Mouse (Mus musculus) urinary bladder, adult 18-20 months (tissue): Measurements from ENCODE around the gene Cad.
A peak's percentile ranks its signal among the peaks of the same experiment; 100 is the strongest.

ENCODE experiments used
- DNase-seq, 2 experiments: peaks; one replicate each; pipeline ENCODE4 v3.0.0; 2022; ENCODE audit warnings: low spot score in 2 of 2, mixed read lengths in 2 of 2

Cad gene

DNA sequence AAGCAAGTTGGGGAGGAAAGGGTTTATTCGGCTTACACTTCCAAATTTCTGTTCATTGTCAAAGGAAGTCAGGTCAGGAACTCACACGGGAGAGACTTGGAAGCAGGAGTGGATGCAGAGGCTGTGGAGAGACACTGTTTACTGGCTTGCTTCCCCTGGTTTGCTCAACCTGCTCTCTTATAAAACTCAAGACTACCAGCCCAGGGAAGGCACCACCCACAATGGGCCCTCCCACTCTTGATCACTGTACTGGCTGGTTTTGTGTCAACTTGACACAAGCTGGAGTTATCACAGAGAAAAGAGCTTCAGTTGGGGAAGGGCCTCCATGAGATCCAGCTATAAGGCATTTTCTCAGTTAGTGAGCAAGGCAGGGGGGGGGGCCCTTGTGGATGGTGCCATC, 16.5 kb downstream of the Cad start:
- no peak for DNase-seq

DNA sequence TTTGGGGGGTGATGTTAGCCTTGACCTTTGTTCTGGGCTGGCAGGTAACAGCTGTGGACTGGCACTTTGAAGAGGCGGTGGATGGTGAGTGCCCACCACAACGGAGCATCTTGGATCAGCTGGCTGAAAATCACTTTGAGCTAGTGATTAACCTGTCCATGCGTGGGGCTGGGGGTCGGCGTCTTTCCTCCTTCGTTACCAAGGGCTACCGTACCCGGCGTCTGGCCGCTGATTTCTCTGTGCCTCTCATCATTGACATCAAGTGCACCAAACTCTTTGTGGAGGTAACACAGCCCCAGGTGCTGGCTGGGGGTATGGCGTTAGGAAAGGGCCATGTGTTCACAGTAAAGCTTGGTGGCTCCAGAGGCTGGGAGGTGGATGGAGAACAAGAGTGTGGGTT, 17.2 kb downstream of the Cad start:
- DNase-seq = no peak

DNA sequence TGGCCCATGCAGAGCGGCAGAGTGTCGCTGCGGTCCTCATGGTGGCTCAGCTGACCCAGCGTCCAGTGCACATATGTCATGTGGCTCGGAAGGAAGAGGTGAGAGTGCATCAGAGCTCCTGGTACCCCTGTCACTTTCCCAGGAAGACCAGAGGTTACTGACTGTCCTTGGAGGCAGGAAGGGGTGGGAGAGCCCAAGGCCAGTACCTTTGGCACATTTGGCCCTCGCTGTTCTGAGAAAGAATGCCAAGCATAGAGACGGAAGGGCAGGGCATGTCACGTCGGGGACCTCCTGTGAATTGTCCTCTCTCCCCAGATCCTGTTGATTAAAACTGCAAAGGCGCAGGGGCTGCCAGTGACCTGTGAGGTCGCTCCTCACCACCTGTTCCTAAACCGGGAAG, 18.6 kb downstream of the Cad start:
- no peak for DNase-seq

DNA sequence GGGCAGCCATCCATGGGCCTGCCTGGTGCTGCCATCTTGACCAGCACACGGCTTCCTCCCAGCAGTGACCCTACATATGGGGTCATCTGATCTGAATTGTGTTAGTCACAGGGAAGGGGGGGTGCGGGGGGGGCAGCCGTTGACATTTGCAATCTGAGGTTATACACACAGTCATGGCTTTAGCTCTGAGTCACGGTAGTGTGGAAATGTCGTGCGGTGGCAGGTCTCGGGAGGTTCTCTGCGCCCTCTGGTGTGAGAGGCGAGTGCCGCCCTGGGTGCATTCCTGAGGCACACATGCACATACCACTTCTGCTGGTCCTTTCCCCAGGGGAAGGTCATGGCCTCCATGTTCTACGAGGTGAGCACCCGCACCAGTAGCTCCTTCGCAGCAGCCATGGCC, 21.8 kb downstream of the Cad start:
- peak in 1 of 2 experiments; percentile 16 for DNase-seq

DNA sequence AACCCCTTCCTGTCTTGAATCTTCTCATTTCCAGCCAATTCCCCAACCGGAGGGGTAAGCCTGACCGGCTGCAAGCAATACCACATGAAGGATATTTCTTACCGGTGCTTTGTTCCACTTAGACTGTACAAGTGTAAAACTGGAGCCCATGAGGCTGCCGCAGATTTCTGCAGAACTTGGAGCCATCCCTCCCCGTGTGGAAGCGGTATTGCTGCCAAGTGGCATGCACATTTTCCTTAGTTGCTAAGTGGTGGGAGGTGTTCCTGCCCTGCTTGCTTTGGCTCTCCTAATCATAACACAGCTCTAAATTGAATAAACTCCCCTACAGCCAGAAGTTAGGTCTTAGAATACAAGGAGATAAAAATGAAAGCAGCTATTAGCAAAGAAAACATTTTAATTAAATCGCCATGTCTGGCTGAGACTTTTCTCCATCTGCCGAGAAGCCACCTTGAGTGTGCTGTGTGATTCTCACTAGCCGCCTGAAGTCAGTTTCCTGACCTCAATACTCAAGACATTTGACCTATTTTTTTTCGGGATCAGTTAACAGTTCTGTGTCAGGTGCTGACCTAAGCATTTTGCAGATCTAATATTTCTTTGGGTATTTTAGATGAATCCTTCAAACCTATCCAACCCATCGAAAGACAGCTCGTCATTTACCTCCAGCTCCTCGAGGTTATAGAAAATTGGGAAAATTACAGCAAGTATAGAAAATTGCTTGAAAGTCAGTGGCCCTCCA, 25.6 kb downstream of the Cad start:
- no peak for DNase-seq

DNA sequence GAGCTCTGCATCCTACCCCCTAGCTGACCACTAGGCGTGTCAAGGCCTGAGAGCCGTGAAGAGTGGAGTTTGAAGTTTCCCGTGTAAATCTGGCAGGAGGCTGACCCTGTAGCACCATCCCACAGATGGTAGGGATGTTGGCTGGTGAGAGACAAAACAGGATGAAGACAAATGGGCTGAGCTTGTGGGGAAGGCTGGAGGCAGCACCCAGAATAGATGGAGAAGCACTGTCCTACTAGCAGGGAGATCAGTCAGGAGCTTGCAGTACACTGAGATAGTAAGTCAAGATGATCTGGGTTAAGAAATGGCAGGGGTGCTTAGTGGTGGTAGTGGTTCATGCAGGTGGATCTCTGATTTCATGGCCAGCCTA, 26.2 kb downstream of the Cad start:
- DNase-seq = no peak

DNA sequence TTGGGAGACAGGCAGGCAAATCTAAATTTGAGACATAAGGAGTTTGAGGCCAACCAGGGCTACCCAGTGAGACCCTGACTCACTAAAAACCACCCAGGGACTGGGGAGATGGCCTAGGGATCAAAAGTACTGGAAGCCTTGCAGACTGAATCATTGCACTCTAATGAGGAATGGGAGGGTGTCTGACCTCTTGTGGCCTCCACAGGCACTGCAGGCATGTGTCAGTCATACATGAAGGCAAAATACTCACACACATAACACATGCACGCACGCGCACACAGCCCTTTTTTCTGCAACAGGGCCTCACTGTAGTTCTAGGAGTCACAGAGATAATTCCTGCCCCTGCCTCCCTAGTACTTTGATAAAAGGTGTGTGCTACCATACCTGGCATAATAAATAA, 26.8 kb downstream of the Cad start:
- peak in 1 of 2 experiments; percentile 26 for DNase-seq

DNA sequence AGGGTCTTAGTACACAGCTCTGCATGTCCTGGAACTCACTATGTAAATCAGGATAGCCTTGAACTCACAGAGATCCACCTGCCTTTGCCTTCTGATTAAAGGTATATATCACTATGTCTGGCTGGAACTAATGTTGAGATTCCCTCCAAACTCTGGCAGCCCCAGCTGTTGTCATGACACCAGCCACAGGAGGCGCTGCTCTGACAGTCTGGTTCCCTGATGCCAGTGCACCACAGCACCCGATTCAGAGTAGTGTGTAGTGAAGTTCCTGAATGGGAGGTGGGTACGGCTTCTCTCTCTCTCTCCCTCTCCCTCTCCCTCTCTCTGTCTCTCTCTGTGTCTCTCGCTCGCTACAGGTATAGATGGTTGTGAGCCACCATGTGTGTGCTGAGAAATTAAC, 27.8 kb downstream of the Cad start:
- DNase-seq = no peak

DNA sequence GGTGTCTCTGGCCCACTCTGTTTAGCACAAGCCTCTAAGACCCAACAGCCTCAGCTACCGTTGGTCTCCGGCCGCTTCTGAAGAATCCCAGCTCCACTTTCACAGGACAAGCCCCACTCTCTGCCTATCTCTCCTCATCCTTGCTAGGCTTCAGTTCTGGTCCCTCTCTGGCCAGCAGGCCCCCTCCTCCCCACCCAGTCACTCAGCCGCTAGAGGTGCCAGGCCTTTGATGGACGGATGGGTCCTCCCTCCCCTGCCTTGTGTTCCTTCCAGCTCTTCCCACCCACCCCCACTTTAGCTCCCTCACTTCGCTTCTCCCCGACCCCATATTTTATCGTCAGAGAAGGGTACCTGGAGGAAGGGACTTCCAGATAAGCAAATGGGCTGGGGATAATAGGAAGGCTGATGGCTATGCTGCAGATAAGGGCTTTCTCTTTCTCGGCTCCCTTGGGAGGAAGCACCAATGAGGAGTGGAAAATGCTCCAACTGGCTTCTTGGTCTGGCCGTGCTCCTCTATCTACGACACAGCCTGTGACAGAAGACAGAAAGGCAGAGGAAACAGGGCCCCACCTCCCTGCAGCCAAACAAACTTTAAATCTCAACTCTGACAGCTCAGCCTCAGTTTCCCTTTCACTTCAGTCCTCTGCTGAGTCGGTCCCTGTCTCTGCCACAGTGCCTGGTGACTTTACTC, 28.5 kb downstream of the Cad start:
- DNase-seq = no peak

DNA sequence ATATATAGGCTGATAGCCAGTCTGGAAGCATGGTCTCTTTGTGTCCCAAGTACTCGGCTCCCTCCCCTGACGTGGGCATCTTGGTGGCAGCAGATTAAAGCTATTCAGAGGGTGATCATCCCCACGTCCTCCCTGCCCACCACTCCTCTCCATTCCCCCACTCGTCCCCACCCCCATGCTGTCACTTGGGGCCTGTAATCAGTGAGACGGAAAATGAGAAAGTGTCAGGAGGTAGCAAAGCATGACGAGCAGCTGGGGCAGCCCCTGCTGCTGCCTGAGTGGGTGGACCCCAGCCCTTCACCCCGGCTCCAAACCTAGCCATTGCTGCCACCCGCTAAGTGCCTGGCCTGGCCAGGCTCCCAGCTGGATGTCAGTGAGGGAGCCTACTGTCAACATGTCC, 29.4 kb downstream of the Cad start:
- DNase-seq = no peak

DNA sequence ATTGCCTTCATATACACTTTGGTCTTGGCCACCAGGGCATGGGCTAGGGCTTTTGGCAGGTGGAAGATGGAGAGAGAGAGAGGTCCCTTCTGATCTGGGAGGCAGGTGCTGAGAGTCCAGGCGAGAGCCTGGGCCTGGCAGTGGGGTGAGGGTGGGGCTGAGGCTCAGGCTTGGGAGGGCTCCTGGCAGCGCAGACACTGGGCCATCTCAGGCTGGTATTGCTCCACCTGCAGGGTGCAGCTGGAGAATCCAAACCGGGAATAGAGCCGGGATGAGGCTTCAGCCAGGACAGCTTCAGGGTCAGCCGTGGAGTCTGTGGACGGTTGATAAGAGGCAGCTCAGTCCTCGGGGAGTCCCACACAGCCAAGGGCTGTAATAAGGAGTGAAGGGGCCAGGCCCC, 32.0 kb downstream of the Cad start:
- no peak for DNase-seq

DNA sequence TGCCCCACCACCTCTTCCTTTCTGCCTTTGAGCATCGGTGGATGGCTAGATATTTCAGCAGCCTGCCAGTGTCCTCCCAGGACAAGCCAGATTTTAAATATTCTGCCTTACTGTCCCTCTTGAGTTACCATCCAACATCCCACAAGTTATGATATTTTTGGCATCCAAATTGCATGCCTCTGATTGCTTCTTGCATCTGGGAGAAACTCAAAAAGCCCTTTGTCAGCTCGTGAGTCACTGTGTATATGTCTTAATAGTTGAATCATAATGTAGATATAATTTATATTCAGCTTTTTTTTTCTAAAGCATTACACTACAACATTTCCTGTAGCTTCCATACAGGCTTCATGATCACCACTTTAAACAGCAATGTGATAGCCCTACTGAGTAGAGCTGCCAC, 32.6 kb downstream of the Cad start:
- no peak for DNase-seq

DNA sequence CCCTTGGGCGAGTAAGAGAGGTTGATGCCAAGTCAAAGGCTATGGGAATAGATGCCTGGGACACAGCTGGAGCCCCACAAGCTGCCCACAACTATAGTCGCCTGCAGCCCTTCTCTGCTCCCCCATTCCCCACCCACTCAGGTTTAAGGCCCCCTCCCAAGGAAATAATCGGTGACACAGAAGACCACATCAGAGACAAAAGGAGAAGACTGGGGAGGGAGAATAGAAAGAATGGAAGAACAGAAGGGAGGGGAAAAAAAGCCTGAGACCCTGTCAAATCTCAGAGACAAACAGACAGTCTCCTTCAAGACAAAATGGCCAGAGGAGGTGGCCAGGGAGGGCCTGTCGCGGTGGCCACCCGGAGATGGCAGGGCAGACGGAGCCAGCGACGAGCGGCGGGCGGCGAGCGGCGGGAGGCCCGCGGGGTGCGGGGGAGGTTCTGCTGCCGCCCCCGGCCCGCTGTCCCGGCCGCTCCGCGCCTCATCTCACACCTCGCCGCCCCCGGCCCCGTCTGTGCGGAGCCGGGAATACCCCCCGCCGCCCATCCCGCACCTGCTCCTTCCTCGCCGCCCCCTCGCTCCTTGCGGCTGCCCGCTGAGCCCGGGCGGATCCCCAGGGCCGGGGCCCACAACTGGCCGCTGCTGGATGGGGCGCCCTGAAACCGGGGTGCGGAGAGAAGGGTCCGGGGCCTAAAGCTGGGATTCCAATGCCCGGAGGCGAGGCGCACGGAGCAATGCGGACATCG, 37.8 kb downstream of the Cad start:
- no peak for DNase-seq

DNA sequence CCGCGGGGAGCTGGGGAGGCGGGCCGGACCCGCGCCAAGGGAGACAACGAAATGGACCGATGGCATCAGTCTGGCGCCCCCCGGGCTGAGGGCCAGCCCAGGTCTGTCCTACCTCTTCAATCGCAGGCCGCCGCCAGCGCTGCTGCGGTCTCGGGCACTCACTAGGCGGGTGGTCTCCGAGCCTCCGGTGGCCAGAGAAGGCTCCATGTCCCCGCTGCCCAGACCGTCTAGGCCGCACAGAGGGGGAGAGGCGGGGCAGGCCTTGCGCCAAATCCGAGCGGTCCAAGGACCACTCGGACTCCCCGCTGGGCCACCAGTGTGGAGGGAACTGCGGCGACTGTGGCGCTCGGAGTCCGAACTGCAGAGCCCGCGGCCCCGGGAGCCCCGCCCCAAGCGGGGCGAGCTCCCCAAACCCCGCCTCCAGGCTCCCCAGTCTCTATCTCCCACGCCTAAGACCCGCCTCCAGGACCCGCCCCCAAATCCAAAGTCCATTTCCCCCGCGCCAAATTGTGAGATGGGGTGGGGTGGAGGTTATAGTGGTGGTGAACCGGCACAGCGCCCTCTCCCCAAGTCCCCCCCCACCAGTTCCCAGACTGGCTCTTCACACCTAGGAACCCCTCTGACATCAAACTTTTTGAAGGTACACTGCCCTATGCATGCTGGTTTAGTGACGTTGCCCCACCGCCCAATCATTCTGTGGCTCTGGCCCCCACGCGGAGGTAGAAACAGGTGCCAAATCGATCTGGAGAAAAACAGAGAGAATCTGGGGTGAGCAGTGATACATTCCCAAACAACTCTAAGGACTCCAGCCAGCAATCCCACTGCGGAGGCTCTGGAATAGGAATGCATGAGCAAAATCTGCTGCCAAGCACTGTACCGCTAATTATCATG, 38.8 kb downstream of the Cad start:
- DNase-seq = peak in 1 of 2 experiments; percentile 24

DNA sequence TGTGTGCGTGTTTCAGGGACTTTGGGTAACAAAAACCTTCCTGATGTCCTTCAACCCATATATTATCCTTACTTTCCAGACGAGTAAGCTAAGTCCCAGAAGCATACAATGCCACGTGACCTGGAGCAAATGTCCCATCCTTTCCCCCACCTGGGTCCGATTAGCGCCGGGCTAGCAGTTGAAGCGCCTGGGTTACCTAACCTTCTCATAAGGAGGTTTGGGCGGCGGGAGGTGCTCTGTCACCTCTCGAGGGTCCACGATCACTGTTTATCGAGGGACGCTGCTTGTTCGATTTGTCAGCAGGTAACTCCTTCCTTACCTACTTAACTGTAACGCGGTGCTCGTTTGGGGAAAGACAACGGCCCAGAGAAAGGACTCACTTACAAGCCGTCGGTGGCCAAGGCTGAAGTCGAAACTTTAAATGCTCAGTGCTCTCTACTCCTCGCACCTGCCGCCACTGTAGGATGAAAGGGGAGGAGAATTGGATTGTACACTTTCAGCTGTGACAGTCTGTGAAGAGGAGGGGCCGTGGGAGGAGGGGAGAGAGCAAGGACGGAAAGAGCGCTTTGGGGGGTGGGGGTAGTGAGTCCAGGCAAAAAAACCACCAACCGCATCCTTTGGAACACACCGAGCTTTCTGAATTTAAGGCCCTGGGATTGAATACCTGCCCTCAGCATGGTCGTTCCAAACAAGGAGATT, 39.7 kb downstream of the Cad start:
- DNase-seq = no peak

DNA sequence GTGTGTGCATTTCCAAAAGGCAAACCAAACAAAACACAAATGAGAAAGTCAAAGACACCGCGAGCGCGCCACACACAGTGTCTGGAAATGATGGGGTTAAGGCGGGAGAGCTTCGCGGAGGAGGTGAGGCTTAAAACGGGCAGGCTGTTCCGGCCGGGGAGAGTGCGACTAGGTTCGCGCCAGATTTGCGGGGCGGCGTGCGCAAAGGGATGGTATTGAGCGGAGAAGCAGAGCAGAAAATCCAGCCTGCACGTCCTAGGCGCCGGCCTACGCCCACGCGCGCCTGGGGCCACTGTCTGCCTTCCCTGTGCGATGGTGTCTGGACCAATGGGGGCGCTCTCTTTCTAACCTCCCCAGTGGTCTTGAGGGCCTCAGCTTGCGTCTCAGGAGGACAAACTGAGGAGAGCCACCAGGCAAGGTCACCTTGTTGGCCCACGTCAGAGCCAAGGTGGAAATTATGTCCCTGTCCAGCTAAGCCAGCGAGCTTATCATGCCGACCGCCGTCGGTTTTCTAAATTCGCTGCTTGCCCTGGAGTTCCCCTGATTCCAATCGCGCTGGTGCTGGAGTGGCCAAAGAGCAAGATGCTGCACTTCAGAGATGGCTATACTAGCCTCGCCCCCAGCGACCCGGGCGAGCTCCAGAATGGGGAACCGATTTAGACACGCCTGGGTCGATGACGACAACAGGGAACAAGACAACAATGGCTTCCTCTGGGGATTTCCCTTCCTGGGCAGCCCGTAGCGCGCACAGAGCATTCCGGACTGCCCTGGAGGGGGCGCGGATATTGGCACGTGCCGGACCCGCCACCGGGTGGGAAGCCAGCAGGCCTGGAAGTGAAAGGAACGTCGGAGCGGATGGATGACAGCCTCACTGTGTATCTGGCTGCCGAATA, 40.5 kb downstream of the Cad start:
- peak in 1 of 2 experiments; percentile 26 for DNase-seq

DNA sequence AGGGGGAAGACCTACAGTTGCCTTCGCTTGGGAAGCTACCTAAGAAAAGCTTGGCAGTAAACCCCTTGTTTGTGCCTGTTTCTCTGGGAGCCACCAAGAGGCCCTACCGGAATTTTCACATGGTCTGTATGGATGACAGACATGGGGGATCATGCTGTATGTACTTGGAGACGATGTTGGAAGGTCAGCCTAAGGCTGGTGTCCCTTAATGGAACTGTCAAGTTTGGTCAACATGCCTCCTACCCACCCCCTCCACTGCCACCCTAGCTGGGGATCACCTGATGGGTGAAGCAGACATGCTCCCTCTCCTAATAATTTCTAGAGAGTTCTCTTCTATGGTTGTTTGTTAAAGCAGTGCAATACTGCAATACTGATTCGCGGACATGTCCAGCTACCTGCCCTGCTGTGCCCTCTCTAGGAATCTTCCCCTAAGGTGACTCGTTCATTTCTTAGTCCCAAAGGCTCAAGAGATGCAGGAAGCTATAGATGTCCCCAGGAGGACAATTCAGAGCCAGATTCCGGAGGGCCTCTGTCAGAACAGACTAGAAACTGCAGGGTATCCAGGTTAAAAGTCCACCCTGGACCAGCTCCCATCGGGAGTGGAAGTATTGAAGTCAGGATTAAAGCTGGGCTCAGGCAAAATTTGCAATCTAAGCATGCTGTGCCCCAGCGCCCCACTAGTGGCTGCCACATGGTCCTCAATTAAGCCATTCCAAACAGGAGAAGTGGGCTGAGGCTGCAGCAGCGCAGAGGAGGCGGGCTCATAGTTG, 41.3 kb downstream of the Cad start:
- DNase-seq = no peak

DNA sequence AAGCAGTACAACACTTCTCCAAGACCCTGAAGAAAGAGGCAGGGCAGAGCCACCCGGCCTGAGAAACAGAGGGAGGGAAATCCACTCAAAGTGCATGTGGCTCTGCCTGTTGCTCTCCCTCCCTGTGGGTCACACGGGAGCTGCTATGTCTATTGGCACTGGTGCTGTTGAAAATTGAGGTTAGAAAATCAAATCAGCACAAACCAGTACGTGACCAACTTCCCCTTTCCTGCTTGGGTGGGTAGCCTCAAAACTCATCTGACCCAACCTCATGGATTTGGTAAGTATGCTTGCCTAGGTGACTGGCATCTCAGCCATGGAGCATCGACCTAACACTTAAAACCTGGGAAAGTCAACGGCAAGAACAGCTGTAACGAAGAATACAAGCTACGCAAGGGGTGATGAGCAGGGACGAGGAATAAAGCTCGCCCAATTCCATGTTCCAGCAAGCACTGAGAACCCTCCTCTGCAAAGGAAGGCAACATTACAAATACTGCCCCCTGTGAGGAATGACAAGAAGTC, 51.3 kb downstream of the Cad start, which contains the start of gene Dnajc5g:
Gene Dnajc5g (plus strand): TSS at position 472 of the 522 bp plus-strand sequence.
- DNase-seq = no peak

DNA sequence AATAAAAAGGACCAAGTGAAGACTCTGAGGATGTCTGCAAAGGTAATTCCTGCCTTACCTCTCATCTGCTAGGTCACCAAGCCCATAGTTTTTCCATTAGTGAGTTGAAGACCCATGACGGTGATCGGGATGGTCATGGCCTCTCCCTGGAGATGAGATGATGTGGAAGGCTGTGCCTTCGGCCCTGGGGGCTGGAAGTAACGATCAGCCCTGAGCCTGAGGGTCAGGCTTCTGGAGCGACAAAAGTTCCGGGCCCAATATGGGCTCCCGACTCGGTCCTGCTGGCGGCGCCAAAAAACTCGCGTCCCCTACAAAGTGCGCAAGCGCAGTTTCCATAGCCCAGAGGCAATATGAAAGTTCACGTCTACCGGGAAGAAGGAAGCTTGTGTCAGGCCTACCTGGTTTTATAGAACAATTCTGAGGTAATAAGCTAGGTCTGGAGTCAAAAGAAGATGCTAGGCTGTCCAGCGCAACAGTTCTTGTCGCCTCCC, 53.5 kb downstream of the Cad start, which contains the start of gene Slc30a3:
Gene Slc30a3 (minus strand): TSS at position 238 of the 491 bp plus-strand sequence.
- DNase-seq = no peak
